Mouse (Mus musculus): ENCODE results near the gene Ephx1.
A peak's percentile ranks its signal among the peaks of the same experiment; 100 is the strongest.

DNA sequence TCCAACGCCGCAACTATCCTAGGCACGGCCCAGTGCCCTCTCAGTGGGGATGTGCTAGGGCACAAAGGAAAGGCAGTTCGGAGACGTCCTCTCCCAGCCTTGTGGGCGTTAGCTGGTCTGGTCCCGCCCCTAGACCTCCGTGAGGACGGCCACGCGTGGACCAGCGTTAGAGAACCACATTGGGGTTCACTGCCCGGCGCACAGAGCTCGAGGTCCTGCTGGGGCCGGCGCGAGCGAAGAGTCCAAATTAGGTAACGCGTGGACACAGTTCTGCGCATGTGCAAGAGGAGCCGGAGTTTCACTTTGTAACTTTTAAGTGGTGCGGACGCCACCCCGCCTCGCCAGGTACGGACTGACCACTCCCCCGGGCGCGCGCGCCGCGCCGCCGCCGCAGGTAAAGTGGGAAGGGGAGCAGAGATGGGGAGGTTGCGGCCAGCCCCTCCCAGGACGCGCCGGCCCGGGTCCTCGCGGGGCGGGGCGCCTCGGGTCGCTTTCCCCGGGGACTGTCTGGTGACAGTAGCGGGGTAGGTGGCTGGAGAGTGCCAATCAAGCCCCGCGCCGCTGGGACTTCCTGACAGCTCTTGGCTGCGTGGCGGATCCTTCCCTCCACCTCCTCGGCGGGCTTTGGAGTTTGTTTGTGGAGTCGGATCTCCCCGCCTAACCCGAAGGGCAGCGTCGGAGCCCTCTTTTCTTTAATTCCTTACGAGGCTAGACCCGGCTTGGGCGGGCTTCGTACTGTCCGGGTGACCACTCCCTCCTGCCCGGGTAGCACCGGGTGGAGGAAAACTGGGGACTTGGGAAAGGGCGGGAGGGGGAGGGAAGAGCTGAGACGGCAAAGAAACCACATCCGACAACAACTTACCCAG lies 78.3 kb downstream of the Ephx1 start, which contains the start of gene Tmem63a:
- no peak for TF ChIP-seq CTCF (IDR thresholded peaks at IDR 0.05; ENCODE audit: control insufficient read depth, insufficient read depth, low read length)
- peak; percentile 36; the same call in 1 of the 2 replicates for TF ChIP-seq POLR2A (IDR thresholded peaks at IDR 0.05; ENCODE audit: borderline replicate concordance, control insufficient read depth, low read depth, low read length)

All from bone marrow, adult 2 months (tissue).